Mouse (Mus musculus) bone marrow, adult 2 months (tissue): ENCODE measurements around the gene Mcub. TPM values are rescaled to one million over a fixed set of nuclear protein-coding genes. Genes with fewer than 3 reads are reported as not detected.

Experiments used
- H3K27ac ChIP-seq: fragments of 200-500 bp; 2 replicates; pipeline ENCODE4 v1.5.1; 2012; ENCODE audit warnings: low read depth, mild to moderate bottlenecking, control low read depth, inconsistent platforms, low read length; ENCODE audit not compliant: control insufficient read depth, poor library complexity, insufficient read depth
- H3K4me1 ChIP-seq: fragments of 200-500 bp; 2 replicates; pipeline ENCODE4 v1.6.1; 2011; ENCODE audit warnings: low read length; ENCODE audit not compliant: control insufficient read depth, insufficient read depth
- H3K4me3 ChIP-seq: fragments of 200-500 bp; replicated peaks from 2 replicates; pipeline ENCODE3; 2011; ENCODE audit warnings: mild to moderate bottlenecking, low read depth, low read length, control low read depth; ENCODE audit not compliant: control insufficient read depth
- CTCF ChIP-seq: fragments of 200-500 bp; IDR thresholded peaks from 2 replicates; pipeline ENCODE4 v1.5.1; 2011; ENCODE audit warnings: low read length, control low read depth; ENCODE audit not compliant: control insufficient read depth, insufficient read depth
- POLR2A ChIP-seq: fragments of 200-500 bp; IDR thresholded peaks from 2 replicates; pipeline ENCODE4 v1.6.1; 2011; ENCODE audit warnings: low read depth, mild to moderate bottlenecking, control low read depth, low read length, borderline replicate concordance; ENCODE audit not compliant: control insufficient read depth
- WGBS: fragments of 180-500 bp; shearing (Covaris S2); methylation state at CpG from one replicate; pipeline ENCODE4 v1.1.7; 2018; 5-methylcytosine and 5-hydroxymethylcytosine counted together
- polyA plus RNA-seq: library from polyadenylated mRNA; stranded (reverse); fragments of >200 nt; gene quantifications from 2 replicates; pipeline ENCODE4 v1.2.4, GENCODE M21; 2011; ENCODE audit warnings: low replicate concordance; ENCODE audit not compliant: missing spikeins, insufficient read depth, insufficient read length

Gene Mcub
- polyA plus RNA-seq = 2.3 TPM in 1 of 2 replicates, not detected in the other

GRCm38 (mm10) chr3:129969432-129970395 is at the start of gene Mcub:
Gene Mcub, minus strand, starts transcription at chr3:129970206.
- H3K4me1 ChIP-seq = peaks cover 1% of the 10 kb centered on the region
- peak within 1 kb of the TSS; percentile 57 for H3K27ac ChIP-seq
- 1% methylated on average over 63 of the region's 63 CpGs for WGBS
- TF ChIP-seq CTCF (no peak), POLR2A (no peak; the same call in 1 of the 2 replicates)
- peak within 1 kb of the TSS; percentile 66 for H3K4me3 ChIP-seq

- TF ChIP-seq CTCF (no peak), POLR2A (no peak)
- no peak overlapping the region for H3K4me3 ChIP-seq
- H3K4me1 ChIP-seq = no peaks in the 10 kb centered on the region
- no peak overlapping the region for H3K27ac ChIP-seq
- WGBS = 33% methylated on average over 2 of the region's 2 CpGs
Measured at GRCm38 (mm10) chr3:130012943-130013342, 42.9 kb upstream of the Mcub start.

- no peak for TF ChIP-seq POLR2A
- TF ChIP-seq CTCF = no peak
- WGBS = 79% methylated on average over 1 of the region's 1 CpGs
Measured at GRCm38 (mm10) chr3:130011236-130011635, 41.2 kb upstream of the Mcub start.

GRCm38 (mm10) chr3:130006141-130006540 is 36.1 kb upstream of the Mcub start:
- no peak overlapping the region for H3K27ac ChIP-seq
- 91% methylated on average over 7 of the region's 7 CpGs for WGBS
- TF ChIP-seq CTCF = no peak
- no peak for TF ChIP-seq POLR2A

More at GRCm38 (mm10) chr3:130011236-130011635, 41.2 kb upstream of the Mcub start:
- Histone ChIP-seq H3K4me1 (no peaks in the 10 kb centered on the region), H3K27ac (no peak overlapping the region), H3K4me3 (no peak overlapping the region)

GRCm38 (mm10) chr3:130000926-130001325 is 30.9 kb upstream of the Mcub start:
- H3K4me1 ChIP-seq = no peaks in the 10 kb centered on the region
- H3K4me3 ChIP-seq = no peak overlapping the region
- TF ChIP-seq CTCF (no peak), POLR2A (no peak)
- H3K27ac ChIP-seq = no peak overlapping the region
- WGBS = 87% methylated on average over 11 of the region's 11 CpGs

More at GRCm38 (mm10) chr3:130006141-130006540, 36.1 kb upstream of the Mcub start:
- no peak overlapping the region for H3K4me3 ChIP-seq
- H3K4me1 ChIP-seq = no peaks in the 10 kb centered on the region

GRCm38 (mm10) chr3:129998526-129998925 is 28.5 kb upstream of the Mcub start:
- 92% methylated on average over 6 of the region's 6 CpGs for WGBS
- Histone ChIP-seq H3K4me1 (no peaks in the 10 kb centered on the region), H3K4me3 (no peak overlapping the region), H3K27ac (no peak overlapping the region)
- TF ChIP-seq POLR2A (no peak), CTCF (no peak)

GRCm38 (mm10) chr3:129998001-129998400 is 28.0 kb upstream of the Mcub start:
- WGBS = 88% methylated on average over 7 of the region's 7 CpGs
- no peak overlapping the region for H3K27ac ChIP-seq
- no peaks in the 10 kb centered on the region for H3K4me1 ChIP-seq
- TF ChIP-seq CTCF (no peak), POLR2A (no peak)
- H3K4me3 ChIP-seq = no peak overlapping the region

GRCm38 (mm10) chr3:129997324-129997723 is 27.3 kb upstream of the Mcub start:
- Histone ChIP-seq H3K4me3 (no peak overlapping the region), H3K4me1 (no peaks in the 10 kb centered on the region), H3K27ac (no peak overlapping the region)
- TF ChIP-seq CTCF (no peak), POLR2A (no peak)
- 83% methylated on average over 3 of the region's 3 CpGs for WGBS
